Mouse (Mus musculus) limb, embryonic 13.5 days (tissue): ENCODE data around the gene Ttf1. TPM values are rescaled to one million over a fixed set of nuclear protein-coding genes. Genes with fewer than 3 reads are reported as not detected.
"Not testable (repeated sequence)": the region's sequence is repeated elsewhere in the genome, so short reads cannot be mapped to it uniquely, and the experiment has no call there.

Experiments used
- ATAC-seq: fragments of 200-750 bp; cut with Nextera tagmentation; 2 replicates; pipeline ENCODE4 v1.8.0; 2017; ENCODE audit warnings: low read depth, moderate number of reproducible peaks, moderate TSS enrichment; ENCODE audit not compliant: low FRiP score
- H3K27ac ChIP-seq: fragments of 300-500 bp; sonication (generic); 2 replicates; pipeline ENCODE4 v1.5.1; 2015; ENCODE audit warnings: inconsistent platforms, mild to moderate bottlenecking, moderate library complexity
- H3K27me3 ChIP-seq: fragments of 300-500 bp; sonication (generic); 2 replicates; pipeline ENCODE4 v1.6.1; 2015; ENCODE audit warnings: mild to moderate bottlenecking, inconsistent platforms
- H3K36me3 ChIP-seq: fragments of 300-500 bp; sonication (generic); 2 replicates; pipeline ENCODE4 v1.6.1; 2015; ENCODE audit warnings: inconsistent platforms, mild to moderate bottlenecking, moderate library complexity
- H3K4me1 ChIP-seq: fragments of 300-500 bp; sonication (generic); 2 replicates; pipeline ENCODE4 v1.6.1; 2015; ENCODE audit warnings: inconsistent platforms
- H3K4me2 ChIP-seq: fragments of 300-500 bp; sonication (generic); replicated peaks from 2 replicates; pipeline ENCODE4 v1.6.1; 2015; ENCODE audit warnings: inconsistent platforms, mild to moderate bottlenecking, moderate library complexity
- H3K4me3 ChIP-seq: fragments of 300-500 bp; sonication (generic); 2 replicates; pipeline ENCODE4 v1.5.1; 2015; ENCODE audit warnings: moderate library complexity, mild to moderate bottlenecking, inconsistent platforms
- H3K9ac ChIP-seq: fragments of 300-500 bp; sonication (generic); 2 replicates; pipeline ENCODE4 v1.6.1; 2015; ENCODE audit warnings: mild to moderate bottlenecking, inconsistent platforms
- H3K9me3 ChIP-seq: fragments of 300-500 bp; sonication (generic); 2 replicates; pipeline ENCODE4 v1.6.1; 2016; ENCODE audit warnings: inconsistent platforms
- WGBS: fragments of 180-500 bp; shearing (Covaris S2); methylation state at CpG from one replicate; pipeline ENCODE4 v1.1.7; 2015; 5-methylcytosine and 5-hydroxymethylcytosine counted together
- polyA plus RNA-seq: library from polyadenylated mRNA; unstranded; fragments of >200 nt; fragmentation: Nextera tagmentation; extraction: Ambion mirVana; gene quantifications from 2 replicates; pipeline ENCODE4 v1.2.1, GENCODE M21; 2015

Gene Ttf1
- polyA plus RNA-seq, 1 experiment from 2014 or later = 10.8 TPM

DNA sequence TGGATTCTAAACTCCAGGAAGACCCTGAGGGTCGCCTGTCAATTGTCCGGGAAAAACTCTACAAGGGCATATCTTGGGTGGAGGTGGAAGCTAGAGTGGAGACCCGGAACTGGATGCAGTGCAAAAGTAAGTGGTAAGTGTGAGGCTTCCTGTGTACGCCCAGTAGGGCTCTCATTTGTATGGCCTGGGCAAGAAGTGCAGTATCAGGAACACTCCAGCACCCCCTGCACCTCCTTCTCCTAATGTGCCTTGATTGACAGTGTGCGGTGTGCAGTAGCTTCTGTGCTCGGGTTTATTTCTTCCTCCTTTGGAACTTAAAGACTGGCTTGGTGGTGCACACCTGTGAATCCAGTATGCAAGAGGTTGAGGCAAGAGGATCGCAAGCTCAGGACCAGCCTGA, 14.6 kb downstream of the Ttf1 start:
- Histone ChIP-seq H3K4me3 (no peak overlapping the region), H3K27me3 (no peaks in the 10 kb centered on the region), H3K36me3 (peaks cover 78% of the 10 kb centered on the region), H3K9ac (no peak overlapping the region), H3K27ac (no peak overlapping the region), H3K9me3 (no peaks in the 10 kb centered on the region), H3K4me2 (no peak overlapping the region), H3K4me1 (no peaks in the 10 kb centered on the region)
- ATAC-seq = no peak
- WGBS = 93% methylated on average over 7 of the region's 7 CpGs

DNA sequence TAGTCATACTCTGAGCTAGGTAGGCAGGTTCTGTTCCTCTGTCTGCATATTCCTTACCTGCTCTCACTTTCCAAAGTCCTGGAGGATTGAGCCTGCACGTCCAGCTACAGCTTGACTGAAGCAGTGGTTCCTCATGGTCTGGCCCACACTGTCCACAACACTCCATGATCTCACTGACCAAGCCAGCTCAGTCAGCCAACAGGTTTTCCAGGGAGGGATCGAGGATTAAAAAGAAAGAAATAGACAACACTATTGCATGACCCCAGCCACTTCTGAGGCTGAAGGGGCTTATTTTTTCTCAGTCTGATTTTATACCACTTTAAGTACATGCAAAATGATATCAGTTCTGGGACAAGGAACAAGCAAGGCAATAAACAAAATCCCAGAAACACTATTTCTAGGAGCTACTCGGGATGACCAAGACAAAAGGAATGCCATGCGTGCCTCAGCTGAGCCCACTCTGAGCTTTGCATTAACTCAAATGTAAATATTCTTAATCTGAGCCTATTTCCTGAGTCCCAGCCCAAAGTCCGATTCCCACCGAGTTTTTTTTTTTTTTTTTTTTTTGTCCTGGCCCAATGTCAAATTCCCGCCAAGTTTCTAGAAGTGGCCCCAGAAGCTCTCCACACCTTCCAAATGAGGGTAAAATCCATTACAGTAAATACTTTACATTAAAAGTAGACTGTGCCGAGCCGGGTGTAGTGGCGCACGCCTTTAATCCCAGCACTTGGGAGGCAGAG, 15.4 kb downstream of the Ttf1 start:
- WGBS = 90% methylated on average over 11 of the region's 11 CpGs
- no peak for ATAC-seq

DNA sequence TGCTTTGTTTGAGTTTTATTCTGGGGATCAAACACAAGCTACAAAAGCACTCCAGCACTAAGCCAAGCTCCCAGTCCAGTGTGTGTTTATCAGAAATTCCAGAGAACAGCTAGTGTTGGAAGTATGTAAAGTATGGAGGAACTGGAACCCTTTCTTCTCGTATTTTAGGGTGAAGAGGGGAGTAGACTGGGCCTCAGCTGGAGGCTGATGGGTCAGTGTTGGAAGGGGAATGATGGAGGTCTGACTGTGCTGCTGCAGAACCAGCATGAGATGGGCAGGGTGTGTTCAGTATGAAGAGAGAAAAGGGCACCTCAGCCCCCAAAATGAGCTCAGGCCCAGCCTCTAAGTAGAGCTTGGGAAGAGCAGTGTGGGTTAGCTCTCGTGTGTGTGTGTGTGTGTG, 16.2 kb downstream of the Ttf1 start:
- H3K27ac ChIP-seq = no peak overlapping the region
- H3K36me3 ChIP-seq = peaks cover 86% of the 10 kb centered on the region

More for the DNA sequence above, 15.4 kb downstream of the Ttf1 start:
- Histone ChIP-seq H3K36me3 (peaks cover 86% of the 10 kb centered on the region), H3K4me3 (no peak overlapping the region), H3K27me3 (no peaks in the 10 kb centered on the region), H3K27ac (no peak overlapping the region), H3K4me1 (no peaks in the 10 kb centered on the region), H3K4me2 (no peak overlapping the region), H3K9ac (no peak overlapping the region), H3K9me3 (no peaks in the 10 kb centered on the region)

DNA sequence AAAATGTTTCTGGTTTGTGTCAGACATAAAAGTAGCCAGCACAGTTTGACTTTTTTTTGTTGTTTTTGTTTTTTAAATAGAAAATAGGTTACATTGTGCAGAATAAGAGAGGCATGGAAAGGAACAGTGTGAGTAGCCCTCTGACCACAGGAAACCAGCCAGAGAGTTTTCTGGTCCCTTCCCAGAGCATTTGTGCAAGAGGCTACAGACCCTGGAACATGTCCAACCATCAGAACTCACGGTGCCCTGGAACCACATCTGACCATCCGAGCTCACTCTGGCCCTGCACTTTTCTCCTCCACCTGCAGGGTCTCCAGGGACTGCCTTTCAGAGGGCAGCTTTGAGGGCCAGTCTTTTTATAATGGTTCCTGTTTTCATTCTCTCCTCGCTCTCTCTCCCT, 21.9 kb downstream of the Ttf1 start:
- Histone ChIP-seq H3K27me3 (no peaks in the 10 kb centered on the region), H3K4me1 (no peaks in the 10 kb centered on the region), H3K4me3 (no peak overlapping the region), H3K4me2 (no peak overlapping the region), H3K27ac (no peak overlapping the region), H3K9ac (no peak overlapping the region), H3K36me3 (peaks cover 90% of the 10 kb centered on the region), H3K9me3 (no peaks in the 10 kb centered on the region)
- WGBS = 68% methylated on average over 3 of the region's 3 CpGs
- ATAC-seq = no peak

More for the DNA sequence above, 16.2 kb downstream of the Ttf1 start:
- no peak overlapping the region for H3K4me3 ChIP-seq
- H3K9me3 ChIP-seq = no peaks in the 10 kb centered on the region
- no peaks in the 10 kb centered on the region for H3K4me1 ChIP-seq
- ATAC-seq = no peak
- H3K4me2 ChIP-seq = no peak overlapping the region
- 78% methylated on average over 2 of the region's 2 CpGs for WGBS
- H3K9ac ChIP-seq = no peak overlapping the region
- H3K27me3 ChIP-seq = no peaks in the 10 kb centered on the region

DNA sequence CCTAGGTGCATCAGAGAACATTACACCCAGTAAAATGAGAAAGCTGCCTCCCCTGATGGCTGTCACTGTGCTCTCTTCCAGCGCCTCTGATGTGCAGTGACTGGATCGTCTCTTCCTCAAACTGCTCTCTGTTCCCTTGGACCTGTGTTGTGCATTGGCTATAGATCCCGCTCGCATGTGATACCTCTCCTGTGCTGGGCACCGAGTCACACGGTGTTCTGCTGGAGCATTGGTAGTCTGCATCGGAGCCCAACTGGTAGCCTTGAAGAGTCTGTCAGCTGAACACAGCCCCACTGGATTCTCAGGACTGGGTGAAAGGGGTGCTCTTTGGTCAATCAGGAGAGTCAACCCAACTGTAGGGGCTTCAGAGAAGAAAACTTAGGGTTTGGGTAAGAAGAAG, 26.0 kb downstream of the Ttf1 start:
- no peaks in the 10 kb centered on the region for H3K9me3 ChIP-seq
- H3K9ac ChIP-seq = no peak overlapping the region
- no peak overlapping the region for H3K4me2 ChIP-seq
- no peak overlapping the region for H3K27ac ChIP-seq
- no peaks in the 10 kb centered on the region for H3K27me3 ChIP-seq
- H3K4me1 ChIP-seq = no peaks in the 10 kb centered on the region
- no peak overlapping the region for H3K4me3 ChIP-seq
- 95% methylated on average over 7 of the region's 7 CpGs for WGBS
- no peak for ATAC-seq
- peaks cover 58% of the 10 kb centered on the region for H3K36me3 ChIP-seq

DNA sequence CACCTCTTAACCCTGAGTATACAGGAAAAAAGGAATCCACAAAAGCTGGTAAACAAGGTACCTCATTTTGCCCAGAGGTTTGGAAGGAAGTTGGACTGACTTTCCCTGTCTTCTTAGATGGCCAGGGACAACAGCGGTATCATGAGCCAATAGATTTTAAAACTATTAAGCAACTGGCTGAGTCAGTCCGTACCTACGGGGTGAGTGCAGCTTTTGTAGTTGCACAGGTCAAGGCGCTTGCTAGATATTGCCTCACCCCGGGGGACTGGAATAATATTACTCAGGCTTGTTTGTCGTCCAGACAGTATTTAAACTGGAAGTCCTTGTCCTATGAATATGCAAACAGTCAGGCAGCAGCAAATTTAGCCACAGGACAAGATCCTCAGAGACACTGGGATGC, 29.2 kb downstream of the Ttf1 start:
- not testable (repeated sequence) for ATAC-seq, H3K27me3 ChIP-seq

DNA sequence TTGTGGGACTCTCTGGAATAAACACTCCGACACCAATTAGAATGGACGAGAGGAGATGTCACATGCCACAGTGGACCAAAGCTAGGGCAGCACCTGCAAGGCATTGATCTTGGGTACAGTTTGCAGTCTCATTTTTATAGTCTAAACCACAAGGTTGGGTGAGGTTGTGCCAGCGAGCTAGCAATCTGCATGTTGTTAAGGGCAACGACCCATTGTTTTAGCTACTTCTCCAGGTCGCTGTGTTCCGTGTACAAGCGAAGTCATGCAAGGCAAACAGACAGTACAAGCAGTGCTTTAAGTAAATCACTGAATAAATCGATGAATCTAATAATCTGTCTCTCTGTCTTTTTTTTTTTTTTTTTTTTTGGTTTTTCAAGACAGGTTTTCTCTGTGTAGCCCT, 35.6 kb downstream of the Ttf1 start:
- Histone ChIP-seq H3K27me3 (no peaks in the 10 kb centered on the region), H3K9me3 (no peaks in the 10 kb centered on the region), H3K27ac (no peak overlapping the region), H3K4me3 (no peak overlapping the region), H3K4me1 (peaks cover 7% of the 10 kb centered on the region; the same call in 1 of the 2 replicates), H3K36me3 (no peaks in the 10 kb centered on the region), H3K9ac (no peak overlapping the region), H3K4me2 (no peak overlapping the region)
- 87% methylated on average over 8 of the region's 8 CpGs for WGBS
- ATAC-seq = no peak

More for the DNA sequence above, 29.2 kb downstream of the Ttf1 start:
- not testable (repeated sequence) for H3K27ac ChIP-seq, H3K4me2 ChIP-seq, H3K9me3 ChIP-seq, H3K9ac ChIP-seq, H3K4me3 ChIP-seq, H3K4me1 ChIP-seq
- 86% methylated on average over 6 of the region's 6 CpGs for WGBS
- H3K36me3 ChIP-seq = peaks cover 27% of the 10 kb centered on the region

DNA sequence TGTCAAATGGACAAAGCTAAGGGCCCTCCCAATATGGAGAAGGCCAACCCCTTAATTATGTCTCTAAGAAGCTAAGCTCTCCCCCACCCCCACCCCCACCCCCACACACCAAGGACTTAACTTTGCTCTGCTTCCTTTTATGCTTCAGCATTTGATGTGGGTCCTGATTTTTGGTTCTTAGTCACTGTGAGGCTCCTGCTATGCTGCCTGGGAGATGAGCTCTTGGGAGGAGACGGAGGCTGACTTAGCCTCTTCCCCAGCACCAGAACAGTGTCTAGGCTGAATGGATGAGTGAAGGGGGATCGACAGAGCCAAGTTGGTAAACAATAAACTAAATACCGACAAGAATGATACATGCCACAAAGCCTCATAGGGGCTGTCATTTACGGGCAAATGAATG, 36.7 kb downstream of the Ttf1 start:
- no peak for ATAC-seq
- Histone ChIP-seq H3K9ac (no peak overlapping the region), H3K27me3 (no peaks in the 10 kb centered on the region), H3K36me3 (no peaks in the 10 kb centered on the region), H3K27ac (no peak overlapping the region), H3K4me3 (no peak overlapping the region), H3K4me2 (no peak overlapping the region), H3K4me1 (peaks cover 8% of the 10 kb centered on the region; the same call in 1 of the 2 replicates), H3K9me3 (no peaks in the 10 kb centered on the region)
- WGBS = 71% methylated on average over 4 of the region's 4 CpGs

DNA sequence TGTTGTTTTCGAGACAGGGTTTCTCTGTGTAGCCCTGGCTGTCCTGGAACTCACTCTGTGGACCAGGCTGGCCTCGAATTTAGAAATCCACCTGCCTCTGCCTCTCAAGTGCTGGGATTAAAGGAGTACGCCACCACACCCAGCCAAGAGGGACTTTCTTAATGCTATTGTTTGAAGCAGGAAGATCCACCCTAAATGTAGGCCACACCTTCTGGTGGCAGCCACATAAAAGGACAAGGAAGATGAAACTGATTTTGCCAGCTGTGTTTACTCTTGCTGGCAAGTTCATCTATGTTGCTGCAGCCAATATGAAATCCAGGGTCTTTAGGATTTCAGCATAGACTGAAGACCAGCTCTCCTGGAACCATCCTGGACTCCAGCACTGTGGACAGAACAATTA, 37.4 kb downstream of the Ttf1 start:
- H3K27ac ChIP-seq = no peak overlapping the region

DNA sequence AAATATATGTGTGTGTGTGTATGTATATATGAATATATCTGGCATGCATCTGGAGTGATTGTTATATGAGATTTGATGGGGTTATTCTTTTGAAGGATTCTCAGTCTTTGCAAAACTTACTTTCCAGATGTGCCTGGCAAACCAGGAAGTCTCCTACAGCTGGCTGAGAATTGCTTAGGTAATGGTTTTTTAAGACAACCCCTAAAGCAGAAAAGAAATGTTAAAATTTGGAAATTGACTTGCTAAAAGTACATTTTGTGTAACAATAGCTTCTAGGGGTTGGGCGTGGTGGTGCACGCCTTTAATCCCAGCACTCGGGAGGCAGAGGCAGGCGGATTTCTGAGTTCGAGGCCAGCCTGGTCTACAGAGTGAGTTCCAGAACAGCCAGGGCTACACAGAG, 37.9 kb downstream of the Ttf1 start:
- H3K36me3 ChIP-seq, H3K4me2 ChIP-seq, H3K9me3 ChIP-seq, H3K4me3 ChIP-seq, H3K4me1 ChIP-seq, H3K27me3 ChIP-seq, ATAC-seq, H3K9ac ChIP-seq, H3K27ac ChIP-seq: not testable (repeated sequence)
- 97% methylated on average over 5 of the region's 5 CpGs for WGBS

More for the DNA sequence above, 37.4 kb downstream of the Ttf1 start:
- 85% methylated on average over 3 of the region's 3 CpGs for WGBS
- no peak for ATAC-seq
- no peak overlapping the region for H3K4me2 ChIP-seq
- no peaks in the 10 kb centered on the region for H3K27me3 ChIP-seq
- H3K4me3 ChIP-seq = no peak overlapping the region
- H3K36me3 ChIP-seq = no peaks in the 10 kb centered on the region
- H3K9me3 ChIP-seq = no peaks in the 10 kb centered on the region
- H3K4me1 ChIP-seq = peaks cover 8% of the 10 kb centered on the region; the same call in 1 of the 2 replicates
- no peak overlapping the region for H3K9ac ChIP-seq

DNA sequence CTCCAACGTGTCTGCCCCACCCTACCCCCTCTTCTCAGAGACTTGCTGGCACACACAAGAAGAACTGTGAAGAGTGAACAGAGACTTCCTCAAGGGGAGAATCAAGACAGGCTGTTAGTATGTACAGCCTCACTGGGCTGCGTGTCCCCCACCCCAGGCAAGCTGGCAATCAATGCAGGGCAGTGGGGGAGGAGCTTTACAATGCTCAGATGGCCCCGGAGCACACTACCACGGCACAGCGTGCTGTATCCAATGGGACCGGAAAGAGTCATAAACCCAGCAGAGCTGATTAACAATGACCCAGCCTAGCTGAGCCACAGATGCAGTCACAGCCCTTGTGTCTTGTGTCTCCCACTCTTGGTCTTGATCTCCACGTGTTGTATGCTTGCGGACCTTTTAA, 38.7 kb downstream of the Ttf1 start:
- Histone ChIP-seq H3K9ac (no peak overlapping the region), H3K36me3 (no peaks in the 10 kb centered on the region), H3K4me3 (no peak overlapping the region), H3K27ac (no peak overlapping the region), H3K4me2 (no peak overlapping the region), H3K4me1 (peaks cover 8% of the 10 kb centered on the region; the same call in 1 of the 2 replicates), H3K9me3 (no peaks in the 10 kb centered on the region), H3K27me3 (no peaks in the 10 kb centered on the region)
- WGBS = 49% methylated on average over 8 of the region's 8 CpGs
- no peak for ATAC-seq

DNA sequence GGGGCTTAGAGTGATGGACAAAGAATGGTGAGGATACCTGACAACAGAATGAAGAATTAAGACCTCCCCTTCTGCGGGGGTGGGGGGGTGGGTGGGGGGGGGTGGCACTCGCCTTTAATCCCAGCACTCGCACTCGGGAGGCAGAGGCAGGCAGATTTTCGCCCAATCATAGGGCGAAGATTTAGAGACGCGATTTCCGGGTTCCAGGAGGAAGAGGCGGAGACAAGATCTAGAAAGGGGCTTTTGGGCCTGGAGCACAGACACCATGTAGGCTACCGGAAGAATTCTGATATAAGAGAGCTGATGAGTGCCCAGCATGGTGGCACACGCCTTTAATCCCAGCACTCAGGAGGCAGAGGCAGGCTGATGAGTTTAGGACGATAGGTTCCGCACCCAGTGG, 39.6 kb downstream of the Ttf1 start:
- no peak for ATAC-seq
- H3K9ac ChIP-seq = no peak overlapping the region
- no peaks in the 10 kb centered on the region for H3K9me3 ChIP-seq
- H3K36me3 ChIP-seq = no peaks in the 10 kb centered on the region
- no peaks in the 10 kb centered on the region for H3K27me3 ChIP-seq
- H3K27ac ChIP-seq = no peak overlapping the region
- H3K4me1 ChIP-seq = peaks cover 8% of the 10 kb centered on the region; the same call in 1 of the 2 replicates
- no peak overlapping the region for H3K4me2 ChIP-seq
- H3K4me3 ChIP-seq = no peak overlapping the region
- 91% methylated on average over 14 of the region's 14 CpGs for WGBS
